Mouse (Mus musculus) forebrain, postnatal 0 days (tissue): ENCODE measurements at regions not wholly inside any gene's neighbourhood (a gene's known extent, or its start where the extent isn't known, plus 50 kb on each side); places are given as distances from the start of the nearest gene placed in this dataset.
A peak's percentile ranks its signal among the peaks of the same experiment; 100 is the strongest.

Experiments
- ATAC-seq: fragments of 200-750 bp; cut with Nextera tagmentation; 2 replicates; pipeline ENCODE4 v1.8.0; 2017; ENCODE audit warnings: mild to moderate bottlenecking, moderate library complexity
- DNase-seq: peaks from one replicate; pipeline ENCODE4 v3.0.0-alpha.2; 2015
- H3K27ac ChIP-seq: fragments of 300-500 bp; sonication (generic); 2 replicates; pipeline ENCODE4 v1.5.1; 2014; ENCODE audit warnings: low read depth, mild to moderate bottlenecking, antibody characterized with exemption, low read length, moderate library complexity, mixed read lengths
- H3K27me3 ChIP-seq: fragments of 300-500 bp; sonication (generic); 2 replicates; pipeline ENCODE4 v1.6.1; 2014; ENCODE audit warnings: mild to moderate bottlenecking, low read length, mixed read lengths; ENCODE audit not compliant: insufficient read depth
- H3K36me3 ChIP-seq: fragments of 300-500 bp; sonication (generic); 2 replicates; pipeline ENCODE4 v1.6.1; 2014; ENCODE audit warnings: mild to moderate bottlenecking, moderate library complexity; ENCODE audit not compliant: insufficient read depth
- H3K4me1 ChIP-seq: fragments of 300-500 bp; sonication (generic); 2 replicates; pipeline ENCODE4 v1.6.1; 2014; ENCODE audit warnings: antibody characterized with exemption; ENCODE audit not compliant: insufficient read depth
- H3K4me2 ChIP-seq: fragments of 300-500 bp; sonication (generic); 2 replicates; pipeline ENCODE4 v1.6.1; 2014; ENCODE audit warnings: low read depth, mild to moderate bottlenecking, moderate library complexity
- H3K4me3 ChIP-seq: fragments of 300-500 bp; sonication (generic); 2 replicates; pipeline ENCODE4 v1.5.1; 2014; ENCODE audit warnings: low read depth, low read length, mixed read lengths
- H3K9ac ChIP-seq: fragments of 300-500 bp; sonication (generic); 2 replicates; pipeline ENCODE4 v1.6.1; 2014; ENCODE audit warnings: mild to moderate bottlenecking
- H3K9me3 ChIP-seq: fragments of 300-500 bp; sonication (generic); 2 replicates; pipeline ENCODE4 v1.6.1; 2016; ENCODE audit warnings: low read length
- CTCF ChIP-seq: sonication (generic); IDR thresholded peaks from 2 replicates; pipeline ENCODE4 v1.5.1; 2016; ENCODE audit warnings: antibody characterized with exemption, control low read depth, low read depth
- WGBS: fragments of 180-500 bp; shearing (Covaris S2); extraction: QIAGEN DNeasy Blood & Tissue Kit; methylation state at CpG from one replicate; pipeline ENCODE4 v1.1.7; 2014; 5-methylcytosine and 5-hydroxymethylcytosine counted together

DNA sequence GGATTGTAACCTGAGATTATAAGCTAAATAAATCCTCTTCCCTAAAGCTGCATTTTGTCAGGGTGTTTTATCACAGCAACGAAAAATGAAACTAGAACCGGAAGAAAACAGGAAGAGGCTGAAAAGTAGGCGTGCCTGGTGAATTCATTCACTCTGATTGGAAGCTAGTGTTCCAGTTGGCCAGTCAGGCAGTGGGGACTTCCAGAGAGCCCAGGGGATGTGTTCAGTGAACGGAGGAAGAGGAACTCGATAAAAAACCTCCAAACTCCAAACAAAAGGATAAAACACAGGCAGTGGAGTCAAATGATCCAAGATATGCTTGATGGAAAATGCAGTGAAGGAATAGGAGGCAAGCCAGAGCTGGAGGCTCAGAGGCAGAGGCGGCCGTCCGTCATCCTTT lies 305.5 kb upstream of the Kazn start:
- ATAC-seq (no peak), DNase-seq (no peak)
- no peak for TF ChIP-seq CTCF
- Histone ChIP-seq H3K27me3 (no peaks in the 10 kb centered on the region), H3K27ac (no peak overlapping the region), H3K4me3 (no peak overlapping the region), H3K4me1 (no peaks in the 10 kb centered on the region), H3K9ac (no peak overlapping the region), H3K4me2 (no peak overlapping the region), H3K9me3 (no peaks in the 10 kb centered on the region), H3K36me3 (no peaks in the 10 kb centered on the region)
- 87% methylated on average over 8 of the region's 8 CpGs for WGBS

GRCm38 (mm10) chr4:142539200-142539750 lies 300.1 kb upstream of the Kazn start:
- Histone ChIP-seq H3K36me3 (no peaks in the 10 kb centered on the region), H3K9ac (no peak overlapping the region), H3K27ac (no peak overlapping the region), H3K4me3 (no peak overlapping the region), H3K27me3 (no peaks in the 10 kb centered on the region), H3K4me2 (no peak overlapping the region), H3K4me1 (no peaks in the 10 kb centered on the region), H3K9me3 (no peaks in the 10 kb centered on the region)
- whole genome bisulfite sequencing, result 48% methylated on average over 12 of the region's 12 CpGs
- DNase-seq (peak; percentile 30), ATAC-seq (peak; percentile 47; the same call in 1 of the 2 replicates)
- no peak for TF ChIP-seq CTCF

GRCm38 (mm10) chr4:142527080-142527479 lies 287.9 kb upstream of the Kazn start:
- no peak for TF ChIP-seq CTCF
- Histone ChIP-seq H3K36me3 (no peaks in the 10 kb centered on the region), H3K27me3 (no peaks in the 10 kb centered on the region), H3K9ac (no peak overlapping the region), H3K4me1 (no peaks in the 10 kb centered on the region), H3K27ac (no peak overlapping the region), H3K9me3 (no peaks in the 10 kb centered on the region), H3K4me3 (no peak overlapping the region), H3K4me2 (no peak overlapping the region)
- ATAC-seq, result no peak
- DNase-seq, result no peak
- 56% methylated on average over 6 of the region's 6 CpGs for WGBS

DNA sequence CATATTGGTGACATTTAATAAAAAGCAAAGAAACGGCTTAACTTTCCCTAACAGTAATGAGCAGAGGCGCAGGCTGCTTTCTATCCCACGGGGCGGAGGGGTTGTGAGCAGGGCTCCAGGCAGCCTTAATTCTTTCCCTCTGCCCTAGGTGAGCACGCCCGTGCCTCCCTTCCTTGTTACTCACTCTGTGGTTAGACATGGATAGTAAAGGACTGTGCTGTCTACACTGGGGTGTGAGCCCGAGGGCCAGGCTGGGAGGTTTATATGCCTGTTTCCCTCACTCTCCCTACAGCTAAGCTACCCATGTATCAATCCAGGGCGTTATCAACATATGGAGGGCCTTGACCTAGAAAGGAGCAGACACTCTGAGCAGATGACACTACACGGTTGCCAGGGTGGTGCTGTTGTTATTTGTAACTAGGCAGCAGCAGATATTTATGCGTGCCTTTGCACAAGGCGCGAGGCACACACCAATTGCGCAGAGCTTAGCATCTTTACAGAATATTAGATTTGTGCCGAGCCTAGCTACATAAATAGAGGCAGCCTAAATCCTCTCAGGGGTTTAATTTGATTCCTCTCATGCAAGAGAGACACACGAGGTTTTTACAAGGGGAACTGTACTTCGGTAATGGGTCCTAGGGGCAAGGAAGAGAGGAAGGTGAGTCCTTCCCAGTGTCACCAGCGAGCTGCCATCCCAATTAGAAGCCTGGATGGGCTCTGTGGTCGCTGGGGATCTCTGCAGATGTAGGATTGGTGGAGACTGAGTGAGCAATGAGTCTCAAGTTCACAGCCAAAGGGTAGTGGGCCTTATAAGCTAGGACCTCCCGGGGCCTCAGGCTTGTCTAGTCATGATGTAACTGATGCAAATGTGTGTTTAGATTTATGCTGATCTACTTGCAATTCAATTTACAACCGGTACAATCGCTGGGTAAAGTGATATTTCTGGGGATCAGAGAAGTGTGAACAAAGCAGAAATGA lies 278.6 kb upstream of the Kazn start:
- Histone ChIP-seq H3K4me3 (no peak overlapping the region), H3K4me2 (no peak overlapping the region), H3K36me3 (no peaks in the 10 kb centered on the region), H3K9me3 (no peaks in the 10 kb centered on the region), H3K9ac (no peak overlapping the region), H3K27me3 (no peaks in the 10 kb centered on the region), H3K4me1 (no peaks in the 10 kb centered on the region), H3K27ac (no peak overlapping the region)
- WGBS, result 49% methylated on average over 21 of the region's 21 CpGs
- no peak for TF ChIP-seq CTCF
- ATAC-seq (peak; percentile 71), DNase-seq (peak; percentile 41)

- ATAC-seq, result no peak
- H3K27me3 ChIP-seq, result no peaks in the 10 kb centered on the region
- no peaks in the 10 kb centered on the region for H3K9me3 ChIP-seq
- no peak overlapping the region for H3K27ac ChIP-seq
- no peak for TF ChIP-seq CTCF
- H3K4me1 ChIP-seq, result no peaks in the 10 kb centered on the region
- no peaks in the 10 kb centered on the region for H3K36me3 ChIP-seq
- 83% methylated on average over 4 of the region's 4 CpGs for WGBS
- no peak overlapping the region for H3K4me2 ChIP-seq
- no peak overlapping the region for H3K9ac ChIP-seq
- no peak for DNase-seq
- no peak overlapping the region for H3K4me3 ChIP-seq
These were observed 275.6 kb upstream of the Kazn start for GRCm38 (mm10) chr4:142514751-142515150.

- 84% methylated on average over 2 of the region's 2 CpGs for WGBS
- ATAC-seq, result no peak
- no peak for TF ChIP-seq CTCF
- Histone ChIP-seq H3K4me1 (no peaks in the 10 kb centered on the region; the same call in 1 of the 2 replicates), H3K27me3 (no peaks in the 10 kb centered on the region), H3K36me3 (no peaks in the 10 kb centered on the region), H3K4me3 (no peak overlapping the region), H3K27ac (no peak overlapping the region), H3K9ac (no peak overlapping the region), H3K9me3 (no peaks in the 10 kb centered on the region), H3K4me2 (no peak overlapping the region)
- no peak for DNase-seq
These were observed 270.2 kb upstream of the Kazn start for GRCm38 (mm10) chr4:142509386-142509785.
